Mouse (Mus musculus) intestine, embryonic 15.5 days (tissue): ENCODE data around the gene Gcnt1. TPM values are rescaled to one million over a fixed set of nuclear protein-coding genes. Genes with fewer than 3 reads are reported as not detected.
A peak's percentile ranks its signal among the peaks of the same experiment; 100 is the strongest.

ENCODE experiments used
- ATAC-seq: fragments of 200-750 bp; cut with Nextera tagmentation; 2 replicates; pipeline ENCODE4 v1.8.0; 2017; ENCODE audit warnings: moderate TSS enrichment, moderate library complexity
- H3K27ac ChIP-seq: fragments of 300-500 bp; sonication (generic); 2 replicates; pipeline ENCODE4 v1.5.1; 2015; ENCODE audit warnings: mild to moderate bottlenecking, inconsistent platforms
- H3K27me3 ChIP-seq: fragments of 300-500 bp; sonication (generic); replicated peaks from 2 replicates; pipeline ENCODE4 v1.6.1; 2015; ENCODE audit warnings: inconsistent platforms
- H3K36me3 ChIP-seq: fragments of 300-500 bp; sonication (generic); 2 replicates; pipeline ENCODE4 v1.6.1; 2015; ENCODE audit warnings: inconsistent platforms
- H3K4me1 ChIP-seq: fragments of 300-500 bp; sonication (generic); replicated peaks from 2 replicates; pipeline ENCODE4 v1.6.1; 2015; ENCODE audit warnings: inconsistent platforms
- H3K4me2 ChIP-seq: fragments of 300-500 bp; sonication (generic); replicated peaks from 2 replicates; pipeline ENCODE4 v1.6.1; 2015; ENCODE audit warnings: mild to moderate bottlenecking, inconsistent platforms
- H3K4me3 ChIP-seq: fragments of 300-500 bp; sonication (generic); replicated peaks from 2 replicates; pipeline ENCODE4 v1.5.1; 2015; ENCODE audit warnings: inconsistent platforms
- H3K9ac ChIP-seq: fragments of 300-500 bp; sonication (generic); 2 replicates; pipeline ENCODE4 v1.6.1; 2015; ENCODE audit warnings: inconsistent platforms
- H3K9me3 ChIP-seq: fragments of 300-500 bp; sonication (generic); 2 replicates; pipeline ENCODE4 v1.6.1; 2016; ENCODE audit warnings: inconsistent platforms
- WGBS: fragments of 180-500 bp; shearing (Covaris S2); methylation state at CpG from one replicate; pipeline ENCODE4 v1.1.7; 2015; 5-methylcytosine and 5-hydroxymethylcytosine counted together
- polyA plus RNA-seq: library from polyadenylated mRNA; unstranded; fragments of >200 nt; fragmentation: Nextera tagmentation; extraction: Ambion mirVana; gene quantifications from 2 replicates; pipeline ENCODE4 v1.2.1, GENCODE M21; 2015

Gcnt1 gene
- polyA plus RNA-seq = 4.3 and 5.1 TPM in 2 replicates

GRCm38 (mm10) chr19:17372701-17373100 lies at the start of gene Gcnt1:
TSS of gene Gcnt1 (minus strand) at chr19:17372844.
- Histone ChIP-seq H3K36me3 (no peaks in the 10 kb centered on the region), H3K9ac (no peak within 1 kb of the TSS), H3K4me2 (no peak within 1 kb of the TSS), H3K27me3 (no peaks in the 10 kb centered on the region), H3K4me1 (no peaks in the 10 kb centered on the region), H3K9me3 (no peaks in the 10 kb centered on the region), H3K4me3 (no peak within 1 kb of the TSS), H3K27ac (no peak within 1 kb of the TSS)
- WGBS = 80% methylated on average over 3 of the region's 3 CpGs
- ATAC-seq = no peak

GRCm38 (mm10) chr19:17417855-17418254 lies 45.2 kb upstream of the Gcnt1 start:
- Histone ChIP-seq H3K4me2 (no peak overlapping the region), H3K9ac (no peak overlapping the region), H3K27me3 (no peaks in the 10 kb centered on the region), H3K36me3 (no peaks in the 10 kb centered on the region), H3K9me3 (no peaks in the 10 kb centered on the region), H3K4me3 (no peak overlapping the region), H3K27ac (no peak overlapping the region), H3K4me1 (no peaks in the 10 kb centered on the region)
- 67% methylated on average over 1 of the region's 1 CpGs for WGBS
- no peak for ATAC-seq

- H3K27ac ChIP-seq = no peak overlapping the region
- no peak overlapping the region for H3K9ac ChIP-seq
- H3K27me3 ChIP-seq = no peaks in the 10 kb centered on the region
- no peaks in the 10 kb centered on the region for H3K9me3 ChIP-seq
- WGBS = 48% methylated on average over 4 of the region's 4 CpGs
- ATAC-seq = no peak
- H3K4me1 ChIP-seq = no peaks in the 10 kb centered on the region
- H3K4me2 ChIP-seq = no peak overlapping the region
- H3K36me3 ChIP-seq = no peaks in the 10 kb centered on the region
- no peak overlapping the region for H3K4me3 ChIP-seq
Observed at GRCm38 (mm10) chr19:17412915-17413459, 40.3 kb upstream of the Gcnt1 start.

- Histone ChIP-seq H3K4me1 (no peaks in the 10 kb centered on the region), H3K27me3 (no peaks in the 10 kb centered on the region), H3K4me2 (0 out of 2 replicates have a peak overlapping the region, but pooled peaks have one; percentile 3), H3K4me3 (no peak overlapping the region), H3K27ac (peak overlapping the region; percentile 66; the same call in 1 of the 2 replicates), H3K9me3 (no peaks in the 10 kb centered on the region), H3K9ac (no peak overlapping the region), H3K36me3 (no peaks in the 10 kb centered on the region)
- ATAC-seq = peak; percentile 95
- 54% methylated on average over 5 of the region's 5 CpGs for WGBS
Observed at GRCm38 (mm10) chr19:17410465-17411065, 37.9 kb upstream of the Gcnt1 start.

GRCm38 (mm10) chr19:17409351-17409750 lies 36.7 kb upstream of the Gcnt1 start:
- WGBS = 58% methylated on average over 3 of the region's 3 CpGs
- Histone ChIP-seq H3K27me3 (no peaks in the 10 kb centered on the region), H3K9ac (no peak overlapping the region), H3K4me2 (no peak overlapping the region), H3K9me3 (no peaks in the 10 kb centered on the region), H3K4me1 (no peaks in the 10 kb centered on the region), H3K27ac (no peak overlapping the region), H3K36me3 (no peaks in the 10 kb centered on the region), H3K4me3 (no peak overlapping the region)
- ATAC-seq = no peak

- no peaks in the 10 kb centered on the region for H3K9me3 ChIP-seq
- H3K4me3 ChIP-seq = no peak overlapping the region
- H3K4me1 ChIP-seq = no peaks in the 10 kb centered on the region
- no peak overlapping the region for H3K27ac ChIP-seq
- no peak overlapping the region for H3K4me2 ChIP-seq
- ATAC-seq = no peak
- H3K9ac ChIP-seq = no peak overlapping the region
- no peaks in the 10 kb centered on the region for H3K36me3 ChIP-seq
- no peaks in the 10 kb centered on the region for H3K27me3 ChIP-seq
Observed at GRCm38 (mm10) chr19:17408591-17408990, 35.9 kb upstream of the Gcnt1 start.

- Histone ChIP-seq H3K27me3 (no peaks in the 10 kb centered on the region), H3K27ac (no peak overlapping the region), H3K4me3 (no peak overlapping the region), H3K4me1 (no peaks in the 10 kb centered on the region), H3K9ac (no peak overlapping the region), H3K36me3 (no peaks in the 10 kb centered on the region), H3K4me2 (no peak overlapping the region), H3K9me3 (no peaks in the 10 kb centered on the region)
- ATAC-seq = no peak
- WGBS = 90% methylated on average over 5 of the region's 5 CpGs
Observed at GRCm38 (mm10) chr19:17406823-17407222, 34.2 kb upstream of the Gcnt1 start.

GRCm38 (mm10) chr19:17403175-17403574 lies 30.5 kb upstream of the Gcnt1 start:
- no peak overlapping the region for H3K9ac ChIP-seq
- WGBS = 93% methylated on average over 4 of the region's 4 CpGs
- H3K4me2 ChIP-seq = no peak overlapping the region
- H3K4me1 ChIP-seq = no peaks in the 10 kb centered on the region
- no peaks in the 10 kb centered on the region for H3K9me3 ChIP-seq
- no peak overlapping the region for H3K4me3 ChIP-seq
- no peak overlapping the region for H3K27ac ChIP-seq
- 0 out of 2 replicates have a peak, but pooled peaks have one; percentile 31 for ATAC-seq
- H3K36me3 ChIP-seq = 0 out of 2 replicates have a peak, but pooled peaks cover 7% of the 10 kb centered on the region
- no peaks in the 10 kb centered on the region for H3K27me3 ChIP-seq

- H3K36me3 ChIP-seq = 0 out of 2 replicates have a peak, but pooled peaks cover 7% of the 10 kb centered on the region
- H3K9ac ChIP-seq = no peak overlapping the region
- 78% methylated on average over 4 of the region's 4 CpGs for WGBS
- ATAC-seq = no peak
- H3K27me3 ChIP-seq = no peaks in the 10 kb centered on the region
- H3K4me1 ChIP-seq = no peaks in the 10 kb centered on the region
- no peak overlapping the region for H3K4me3 ChIP-seq
- H3K27ac ChIP-seq = no peak overlapping the region
- H3K9me3 ChIP-seq = no peaks in the 10 kb centered on the region
- no peak overlapping the region for H3K4me2 ChIP-seq
Observed at GRCm38 (mm10) chr19:17400571-17400970, 27.9 kb upstream of the Gcnt1 start.

- WGBS = 88% methylated on average over 4 of the region's 4 CpGs
- H3K4me2 ChIP-seq = no peak overlapping the region
Observed at GRCm38 (mm10) chr19:17399965-17400364, 27.3 kb upstream of the Gcnt1 start.

GRCm38 (mm10) chr19:17397922-17398321 lies 25.3 kb upstream of the Gcnt1 start:
- Histone ChIP-seq H3K27ac (no peak overlapping the region), H3K4me2 (no peak overlapping the region), H3K27me3 (no peaks in the 10 kb centered on the region)

More at GRCm38 (mm10) chr19:17399965-17400364, 27.3 kb upstream of the Gcnt1 start:
- Histone ChIP-seq H3K27ac (no peak overlapping the region), H3K9ac (no peak overlapping the region), H3K27me3 (no peaks in the 10 kb centered on the region), H3K4me3 (no peak overlapping the region), H3K4me1 (0 out of 2 replicates have a peak, but pooled peaks cover 2% of the 10 kb centered on the region), H3K36me3 (0 out of 2 replicates have a peak, but pooled peaks cover 7% of the 10 kb centered on the region), H3K9me3 (no peaks in the 10 kb centered on the region)
- ATAC-seq = no peak

GRCm38 (mm10) chr19:17396802-17397201 lies 24.2 kb upstream of the Gcnt1 start:
- H3K9me3 ChIP-seq = no peaks in the 10 kb centered on the region
- H3K9ac ChIP-seq = no peak overlapping the region
- H3K27me3 ChIP-seq = no peaks in the 10 kb centered on the region; the same call in 1 of the 2 replicates
- H3K36me3 ChIP-seq = 0 out of 2 replicates have a peak, but pooled peaks cover 7% of the 10 kb centered on the region
- 87% methylated on average over 4 of the region's 4 CpGs for WGBS
- H3K27ac ChIP-seq = no peak overlapping the region
- no peak overlapping the region for H3K4me3 ChIP-seq
- no peak overlapping the region for H3K4me2 ChIP-seq
- ATAC-seq = no peak
- H3K4me1 ChIP-seq = 0 out of 2 replicates have a peak, but pooled peaks cover 2% of the 10 kb centered on the region

More at GRCm38 (mm10) chr19:17397922-17398321, 25.3 kb upstream of the Gcnt1 start:
- Histone ChIP-seq H3K36me3 (0 out of 2 replicates have a peak, but pooled peaks cover 7% of the 10 kb centered on the region), H3K4me1 (0 out of 2 replicates have a peak, but pooled peaks cover 2% of the 10 kb centered on the region), H3K9me3 (no peaks in the 10 kb centered on the region), H3K9ac (no peak overlapping the region), H3K4me3 (no peak overlapping the region)
- ATAC-seq = no peak
- 77% methylated on average over 5 of the region's 5 CpGs for WGBS
